Mouse (Mus musculus) ES-Bruce4 (cell line): ENCODE data around the gene Fcamr. TPM values are rescaled to one million over a fixed set of nuclear protein-coding genes. Genes with fewer than 3 reads are reported as not detected.

ENCODE experiments used
- H3K27ac ChIP-seq: 2 replicates; pipeline ENCODE4 v1.5.1; 2012; ENCODE audit warnings: low read length, inconsistent platforms; ENCODE audit not compliant: insufficient read depth
- H3K27me3 ChIP-seq: 2 replicates; pipeline ENCODE4 v1.6.1; 2012; ENCODE audit warnings: mild to moderate bottlenecking, low read length, inconsistent platforms; ENCODE audit not compliant: control insufficient read depth, poor library complexity, insufficient read depth, severe bottlenecking
- H3K36me3 ChIP-seq: 2 replicates; pipeline ENCODE4 v1.6.1; 2012; ENCODE audit warnings: inconsistent platforms, mild to moderate bottlenecking, low read length, moderate library complexity; ENCODE audit not compliant: control insufficient read depth, poor library complexity, insufficient read depth, severe bottlenecking
- H3K4me1 ChIP-seq: one replicate; pipeline ENCODE4 v1.8.1; 2011; ENCODE audit warnings: low read length; ENCODE audit not compliant: control insufficient read depth, insufficient read depth
- H3K4me3 ChIP-seq: 2 replicates; pipeline ENCODE4 v1.5.1; 2011; ENCODE audit warnings: low read depth, mild to moderate bottlenecking, low read length
- H3K9ac ChIP-seq: 2 replicates; pipeline ENCODE4 v1.6.1; 2012; ENCODE audit warnings: low read depth, mild to moderate bottlenecking, inconsistent platforms; ENCODE audit not compliant: poor library complexity, severe bottlenecking
- H3K9me3 ChIP-seq: replicated peaks from 2 replicates; pipeline ENCODE4 v1.6.1; 2012; ENCODE audit warnings: mild to moderate bottlenecking, low read length, inconsistent platforms; ENCODE audit not compliant: control insufficient read depth, poor library complexity, insufficient read depth, severe bottlenecking
- CTCF ChIP-seq: IDR thresholded peaks from one replicate; pipeline ENCODE4 v1.8.1; 2011; ENCODE audit warnings: low read depth, low read length
- EP300 ChIP-seq: IDR thresholded peaks from 2 replicates; pipeline ENCODE4 v1.6.1; 2011; ENCODE audit warnings: low read depth, low read length; ENCODE audit not compliant: insufficient read depth
- POLR2A ChIP-seq: IDR thresholded peaks from one replicate; pipeline ENCODE4 v1.8.1; 2011; ENCODE audit warnings: low read length; ENCODE audit not compliant: insufficient read depth
- polyA plus RNA-seq: library from polyadenylated mRNA; stranded (reverse); fragments of >200 nt; gene quantifications from 2 replicates; pipeline ENCODE4 v1.2.4, GENCODE M21; 2011; ENCODE audit warnings: low read depth; ENCODE audit not compliant: missing spikeins, insufficient read depth, insufficient read length

The Fcamr gene
- polyA plus RNA-seq, 1 experiment = not detected

- TF ChIP-seq EP300 (no peak), CTCF (no peak), POLR2A (no peak)
- Histone ChIP-seq H3K27me3 (0 out of 2 replicates have a peak, but pooled peaks cover 1% of the 10 kb centered on the region), H3K4me3 (no peak overlapping the region), H3K36me3 (no peaks in the 10 kb centered on the region), H3K9ac (no peak overlapping the region), H3K27ac (no peak overlapping the region), H3K4me1 (no peaks in the 10 kb centered on the region), H3K9me3 (no peaks in the 10 kb centered on the region)
Observed at GRCm38 (mm10) chr1:130810906-130811305, 10.2 kb downstream of the Fcamr start.

DNA sequence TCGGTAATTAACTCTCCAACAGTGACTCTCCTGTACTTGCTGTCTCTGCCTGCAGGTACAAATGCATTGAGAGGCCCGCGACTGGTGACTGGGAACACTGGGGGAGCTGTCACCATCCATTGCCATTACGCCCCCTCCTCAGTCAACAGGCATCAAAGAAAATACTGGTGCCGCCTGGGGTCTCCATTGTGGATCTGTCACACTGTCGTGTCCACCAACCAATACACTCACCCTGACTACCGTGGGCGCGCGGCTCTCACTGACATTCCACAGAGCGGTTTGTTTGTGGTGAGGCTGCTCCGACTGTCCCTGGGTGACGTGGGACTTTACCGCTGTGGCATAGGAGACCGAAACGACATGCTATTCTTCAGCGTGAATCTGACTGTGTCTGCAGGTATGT is 10.6 kb downstream of the Fcamr start:
- no peak overlapping the region for H3K9ac ChIP-seq
- H3K4me3 ChIP-seq = no peak overlapping the region
- TF ChIP-seq POLR2A = no peak
- TF ChIP-seq CTCF = no peak
- no peak for TF ChIP-seq EP300

DNA sequence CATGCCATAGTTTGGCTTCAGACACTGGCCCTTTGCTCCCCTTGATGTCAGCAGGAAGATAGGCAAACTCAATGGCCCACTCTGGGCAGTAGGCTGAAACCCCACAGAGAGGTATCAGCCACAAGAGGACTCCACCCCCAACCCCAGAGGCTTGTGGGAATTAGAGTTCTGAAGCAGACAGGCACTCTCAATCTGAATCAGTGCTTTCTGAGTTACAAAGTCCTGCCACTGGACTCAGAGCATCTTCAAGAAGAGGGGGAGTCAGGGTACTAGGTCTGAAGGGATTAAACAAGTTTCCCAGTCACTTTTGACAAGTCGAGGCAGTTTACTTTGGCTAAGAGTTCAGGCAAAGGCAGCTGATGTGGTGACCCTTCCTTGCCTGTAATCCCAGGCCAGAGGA is 19.0 kb downstream of the Fcamr start:
- H3K36me3 ChIP-seq = no peaks in the 10 kb centered on the region
- no peak overlapping the region for H3K9ac ChIP-seq
- no peaks in the 10 kb centered on the region for H3K4me1 ChIP-seq
- no peak overlapping the region for H3K27ac ChIP-seq
- TF ChIP-seq EP300 = no peak
- TF ChIP-seq POLR2A = no peak
- no peak for TF ChIP-seq CTCF
- H3K4me3 ChIP-seq = no peak overlapping the region
- H3K27me3 ChIP-seq = no peaks in the 10 kb centered on the region
- no peaks in the 10 kb centered on the region for H3K9me3 ChIP-seq

More for the DNA sequence above, 10.6 kb downstream of the Fcamr start:
- Histone ChIP-seq H3K9me3 (no peaks in the 10 kb centered on the region), H3K27me3 (0 out of 2 replicates have a peak, but pooled peaks cover 1% of the 10 kb centered on the region), H3K27ac (no peak overlapping the region), H3K4me1 (no peaks in the 10 kb centered on the region), H3K36me3 (no peaks in the 10 kb centered on the region)

GRCm38 (mm10) chr1:130820316-130821148 is 19.8 kb downstream of the Fcamr start:
- no peak overlapping the region for H3K4me3 ChIP-seq
- H3K9me3 ChIP-seq = no peaks in the 10 kb centered on the region
- H3K9ac ChIP-seq = no peak overlapping the region
- H3K36me3 ChIP-seq = no peaks in the 10 kb centered on the region
- H3K27me3 ChIP-seq = no peaks in the 10 kb centered on the region
- TF ChIP-seq CTCF = no peak
- TF ChIP-seq POLR2A = no peak
- no peak for TF ChIP-seq EP300
- H3K27ac ChIP-seq = no peak overlapping the region
- H3K4me1 ChIP-seq = no peaks in the 10 kb centered on the region

GRCm38 (mm10) chr1:130821149-130821471 is 20.4 kb downstream of the Fcamr start:
- Histone ChIP-seq H3K9ac (no peak overlapping the region), H3K36me3 (no peaks in the 10 kb centered on the region), H3K4me3 (no peak overlapping the region), H3K9me3 (0 out of 2 replicates have a peak, but pooled peaks cover 5% of the 10 kb centered on the region), H3K4me1 (no peaks in the 10 kb centered on the region), H3K27ac (no peak overlapping the region), H3K27me3 (no peaks in the 10 kb centered on the region)
- TF ChIP-seq EP300 = no peak
- no peak for TF ChIP-seq POLR2A
- no peak for TF ChIP-seq CTCF

GRCm38 (mm10) chr1:130821911-130822625 is 21.4 kb downstream of the Fcamr start:
- TF ChIP-seq EP300 (no peak), CTCF (no peak), POLR2A (no peak)
- Histone ChIP-seq H3K27me3 (no peaks in the 10 kb centered on the region), H3K27ac (no peak overlapping the region), H3K36me3 (no peaks in the 10 kb centered on the region), H3K9me3 (0 out of 2 replicates have a peak, but pooled peaks cover 5% of the 10 kb centered on the region), H3K4me1 (no peaks in the 10 kb centered on the region), H3K9ac (no peak overlapping the region), H3K4me3 (no peak overlapping the region)
